Mouse (Mus musculus): Measurements from ENCODE around the gene Spin1.

DNA sequence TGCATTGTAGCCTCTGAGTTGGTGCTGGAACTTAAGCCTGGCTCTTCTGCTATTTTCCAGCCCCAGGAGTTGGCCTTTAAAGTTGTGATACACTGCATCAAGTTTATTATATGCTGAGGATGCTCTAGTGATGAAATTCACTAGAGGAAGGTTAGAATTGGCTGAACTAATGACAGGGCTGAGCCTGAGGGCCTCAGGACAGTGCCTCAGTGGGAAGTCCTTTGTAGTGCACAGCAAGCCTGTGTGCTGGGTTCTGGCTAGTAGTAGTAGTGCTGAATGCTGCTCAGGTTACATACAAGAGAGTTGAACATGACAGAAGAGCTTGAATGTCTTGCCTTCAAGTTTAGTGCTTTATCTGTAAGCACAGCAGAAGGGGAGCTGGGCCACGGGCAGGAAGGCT lies 21.3 kb downstream of the Spin1 start:
- no peak for TF ChIP-seq CTCF (IDR thresholded peaks at IDR 0.05; ENCODE audit: control insufficient read depth, insufficient read depth, insufficient read length)
- no peak for TF ChIP-seq MYOD1 (IDR thresholded peaks at IDR 0.05; ENCODE audit: control insufficient read depth, insufficient read length, low read depth)
- no peak for TF ChIP-seq MAX (IDR thresholded peaks at IDR 0.05)
- TF ChIP-seq USF1 (IDR thresholded peaks at IDR 0.05; ENCODE audit: low read depth) = no peak
